Mouse (Mus musculus) E14TG2a.4 (cell line): ENCODE measurements around the gene Carmil3.
A peak's percentile ranks its signal among the peaks of the same experiment; 100 is the strongest.

ENCODE experiments used
- H3K27me3 ChIP-seq: 2 replicates; pipeline ENCODE4 v1.6.1; 2014; ENCODE audit warnings: low read length, control low read depth; ENCODE audit not compliant: insufficient read depth
- H3K36me3 ChIP-seq: 2 replicates; pipeline ENCODE4 v1.6.1; 2014; ENCODE audit warnings: low read length, control low read depth; ENCODE audit not compliant: insufficient read depth
- H3K4me1 ChIP-seq: replicated peaks from 2 replicates; pipeline ENCODE4 v1.6.1; 2014; ENCODE audit warnings: low read depth, low read length, control low read depth
- H3K4me3 ChIP-seq: replicated peaks from 2 replicates; pipeline ENCODE4 v1.5.1; 2014; ENCODE audit warnings: mild to moderate bottlenecking, low read length
- H3K9me3 ChIP-seq: 2 replicates; pipeline ENCODE4 v1.6.1; 2014; ENCODE audit warnings: low read length, control low read depth
- CTCF ChIP-seq: conservative IDR thresholded peaks from 2 replicates; pipeline ENCODE4 v1.5.1; 2014; ENCODE audit warnings: low read length
- NANOG ChIP-seq: IDR thresholded peaks from 2 replicates; pipeline ENCODE4 v1.6.1; 2014; ENCODE audit warnings: borderline replicate concordance, low read length, mixed read lengths
- POU5F1 ChIP-seq: IDR thresholded peaks from 2 replicates; pipeline ENCODE4 v1.6.1; 2014; ENCODE audit warnings: low read length, borderline replicate concordance

The Carmil3 gene

GRCm38 (mm10) chr14:55515846-55516245, 25.4 kb downstream of the Carmil3 start:
- Histone ChIP-seq H3K4me3 (peak overlapping the region; percentile 26; the same call in 1 of the 2 replicates), H3K4me1 (peaks cover 40% of the 10 kb centered on the region), H3K27me3 (peaks cover 80% of the 10 kb centered on the region), H3K36me3 (no peaks in the 10 kb centered on the region), H3K9me3 (no peaks in the 10 kb centered on the region)
- TF ChIP-seq NANOG (no peak), CTCF (no peak), POU5F1 (no peak)

- TF ChIP-seq POU5F1 (no peak), NANOG (no peak), CTCF (no peak)
- Histone ChIP-seq H3K4me1 (peaks cover 35% of the 10 kb centered on the region), H3K9me3 (no peaks in the 10 kb centered on the region), H3K4me3 (no peak overlapping the region), H3K36me3 (no peaks in the 10 kb centered on the region), H3K27me3 (peaks cover 87% of the 10 kb centered on the region)
Observed at GRCm38 (mm10) chr14:55518897-55519296, 28.4 kb downstream of the Carmil3 start.

- peaks cover 91% of the 10 kb centered on the region for H3K27me3 ChIP-seq
- H3K9me3 ChIP-seq, result no peaks in the 10 kb centered on the region
- peaks cover 34% of the 10 kb centered on the region for H3K4me1 ChIP-seq
- no peaks in the 10 kb centered on the region for H3K36me3 ChIP-seq
- H3K4me3 ChIP-seq, result no peak overlapping the region
- TF ChIP-seq POU5F1 (no peak), CTCF (no peak), NANOG (no peak)
Observed at GRCm38 (mm10) chr14:55519604-55520003, 29.2 kb downstream of the Carmil3 start.

GRCm38 (mm10) chr14:55520451-55521361, 30.3 kb downstream of the Carmil3 start:
- no peak for TF ChIP-seq CTCF
- no peaks in the 10 kb centered on the region for H3K36me3 ChIP-seq
- H3K4me3 ChIP-seq, result peak overlapping the region; percentile 86
- H3K27me3 ChIP-seq, result peaks cover 88% of the 10 kb centered on the region
- H3K9me3 ChIP-seq, result no peaks in the 10 kb centered on the region
- H3K4me1 ChIP-seq, result peaks cover 27% of the 10 kb centered on the region

GRCm38 (mm10) chr14:55524062-55524461, 33.6 kb downstream of the Carmil3 start:
- H3K9me3 ChIP-seq, result no peaks in the 10 kb centered on the region
- H3K4me3 ChIP-seq, result no peak overlapping the region
- peaks cover 12% of the 10 kb centered on the region for H3K4me1 ChIP-seq
- H3K36me3 ChIP-seq, result no peaks in the 10 kb centered on the region
- peaks cover 63% of the 10 kb centered on the region for H3K27me3 ChIP-seq
- TF ChIP-seq POU5F1 (no peak), CTCF (no peak), NANOG (no peak)

- TF ChIP-seq POU5F1 (no peak), CTCF (no peak), NANOG (no peak)
- Histone ChIP-seq H3K9me3 (no peaks in the 10 kb centered on the region), H3K4me1 (peaks cover 12% of the 10 kb centered on the region), H3K4me3 (no peak within 1 kb of the TSS), H3K36me3 (no peaks in the 10 kb centered on the region), H3K27me3 (peaks cover 60% of the 10 kb centered on the region)
Observed at GRCm38 (mm10) chr14:55524785-55525184, 34.3 kb downstream of the Carmil3 start, which contains the start of gene Nrl. Gene Nrl (minus strand): TSS chr14:55524981.

- TF ChIP-seq POU5F1 (no peak), CTCF (no peak), NANOG (no peak)
- H3K36me3 ChIP-seq, result no peaks in the 10 kb centered on the region
- no peaks in the 10 kb centered on the region for H3K4me1 ChIP-seq
- peaks cover 49% of the 10 kb centered on the region for H3K27me3 ChIP-seq
- H3K9me3 ChIP-seq, result no peaks in the 10 kb centered on the region
- no peak overlapping the region for H3K4me3 ChIP-seq
Observed at GRCm38 (mm10) chr14:55526674-55527073, 36.2 kb downstream of the Carmil3 start.

- peaks cover 36% of the 10 kb centered on the region for H3K27me3 ChIP-seq
- H3K4me3 ChIP-seq, result no peak overlapping the region
- H3K9me3 ChIP-seq, result no peaks in the 10 kb centered on the region
- no peaks in the 10 kb centered on the region for H3K36me3 ChIP-seq
- TF ChIP-seq CTCF (peak; percentile 58), POU5F1 (no peak), NANOG (no peak)
- no peaks in the 10 kb centered on the region for H3K4me1 ChIP-seq
Observed at GRCm38 (mm10) chr14:55527940-55528339, 37.5 kb downstream of the Carmil3 start.
